20 mouse cellular contexts compared by ENCODE assay signal in the genomic region with DNA sequence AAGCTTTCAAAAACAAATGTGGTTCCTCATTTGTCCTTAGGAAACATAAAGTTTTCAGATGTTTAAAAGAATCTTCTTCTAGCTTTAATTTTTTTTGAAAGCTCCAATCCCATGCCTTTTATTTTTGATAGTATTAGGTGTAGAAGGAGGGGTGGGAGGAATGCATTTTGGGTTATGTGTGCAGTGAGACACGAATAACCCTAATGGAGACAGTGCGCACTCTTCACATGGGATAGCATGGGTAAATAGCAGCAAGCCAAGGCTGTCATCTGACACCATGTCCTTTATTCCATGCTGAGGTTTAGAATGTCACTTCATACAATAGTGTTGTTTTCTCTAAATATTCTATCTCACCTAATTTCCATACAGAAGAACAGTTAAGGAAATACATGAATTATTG.
DNase-seq lines count a peak whose midpoint lies in the region; TF ChIP-seq lines count a peak whose summit lies in the region.
"Had no signal": no experiment of that assay in that cellular context is flagged by ENCODE, and none has a peak within 500 bp of the region (broad histone marks: within the 10 kb centered on the region; RNA-seq: fewer than 3 reads in every experiment).

No protein-coding gene starts in this region.

- peaks cover 37% of the 10 kb centered on the region for H3K36me3 ChIP-seq in C2C12 (ENCODE audit: control insufficient read depth, insufficient read depth)
- no peaks in the 10 kb centered on the region for H3K36me3 ChIP-seq in myocyte (ENCODE audit: control insufficient read depth, insufficient read depth)
- H3K36me3 ChIP-seq: embryonic facial prominence, embryonic 10.5 days; embryonic facial prominence, embryonic 12.5 days; forebrain, embryonic 15.5 days had no signal

- TF ChIP-seq POLR2A in myocyte (IDR thresholded peaks at IDR 0.05; ENCODE audit: insufficient read length, low read depth), result peak; percentile 32

- peak overlapping the region; percentile 74 for H3ac ChIP-seq in C2C12 (ENCODE audit: control insufficient read depth, insufficient read length, low read depth)
- no peak overlapping the region for H3ac ChIP-seq in myocyte (ENCODE audit: control insufficient read depth, insufficient read length)

- peaks cover 72% of the 10 kb centered on the region for H3K79me3 ChIP-seq in C2C12 (ENCODE audit: low read depth)

- H3K27me3 ChIP-seq in C2C12 (ENCODE audit: control insufficient read depth, insufficient read depth, insufficient read length) (no peaks in the 10 kb centered on the region), myocyte (ENCODE audit: control insufficient read depth, insufficient read depth, insufficient read length) (no peaks in the 10 kb centered on the region)
- H3K27me3 ChIP-seq: Patski had no signal

- DNase-seq in 3134 (ENCODE audit: extremely low read depth, insufficient read length, low spot score), result peak; percentile 60
- no peak for DNase-seq in heart, postnatal 4 days
- DNase-seq in right cerebral cortex, postnatal 4 days, result no peak
- DNase-seq: adrenal gland, adult 8-10 months; adrenal gland, postnatal 14 days; adrenal gland, postnatal 36 days; B cell, adult 2 months; cerebellum, adult 11-12 months; cerebellum, adult 2 months; cerebellum, adult 9-10 months; cerebellum, postnatal 10 days; cerebellum, postnatal 25 days; forebrain, postnatal 0 days had no signal

- peak overlapping the region; percentile 61 for H3K4me3 ChIP-seq in C2C12 (ENCODE audit: insufficient read depth, poor library complexity, severe bottlenecking)
- H3K4me3 ChIP-seq in myocyte, result peak overlapping the region; percentile 58
- H3K4me3 ChIP-seq: embryonic facial prominence, embryonic 10.5 days; embryonic facial prominence, embryonic 12.5 days; forebrain, embryonic 13.5 days; forebrain, embryonic 15.5 days had no signal

- no peak for TF ChIP-seq CTCF in C2C12 (IDR thresholded peaks at IDR 0.05; ENCODE audit: control insufficient read depth, insufficient read depth, insufficient read length)

- H3K4me2 ChIP-seq in myocyte (ENCODE audit: low read depth), result peak overlapping the region; percentile 82
- H3K4me2 ChIP-seq: embryonic facial prominence, embryonic 12.5 days; forebrain, embryonic 13.5 days; forebrain, embryonic 15.5 days had no signal

- H3K79me2 ChIP-seq in C2C12 (ENCODE audit: control insufficient read depth, insufficient read depth) (peaks cover 88% of the 10 kb centered on the region), myocyte (ENCODE audit: control insufficient read depth, insufficient read depth) (peaks cover 74% of the 10 kb centered on the region)

TF ChIP-seq in C2C12, 6 proteins besides CTCF, POLR2A, EP300 and RAD21:
- TF ChIP-seq USF1 (IDR thresholded peaks at IDR 0.05; ENCODE audit: low read depth) (no peak), MYOG (IDR thresholded peaks at IDR 0.05; ENCODE audit: control insufficient read depth, extremely low read depth, insufficient read length) (no peak), MAX (IDR thresholded peaks at IDR 0.05) (peak; percentile 63)

TF ChIP-seq in myocyte, 11 proteins besides CTCF, POLR2A, EP300 and RAD21:
- TF ChIP-seq USF1 (IDR thresholded peaks at IDR 0.05; ENCODE audit: low read depth) (no peak), TCF12 (IDR thresholded peaks at IDR 0.05; ENCODE audit: insufficient read depth, poor library complexity, severe bottlenecking) (no peak), MAX (IDR thresholded peaks at IDR 0.05; ENCODE audit: low read depth) (no peak), POLR2AphosphoS2 (IDR thresholded peaks at IDR 0.05; ENCODE audit: insufficient read length, low read depth) (peak; percentile 38), SRF (IDR thresholded peaks at IDR 0.05; ENCODE audit: control insufficient read depth, insufficient read length, low read depth) (no peak)
